Comparison of ENCODE assay signal across 8 mouse cellular contexts in genomic region chr11:120721124-120722066, GRCm38 (mm10). TPM values are rescaled to one million over a fixed set of nuclear protein-coding genes. Genes with fewer than 3 reads are reported as not detected.
DNase-seq lines count a peak whose midpoint lies in the region; ATAC-seq and TF ChIP-seq lines count a peak whose summit lies in the region.

Gene Rac3, plus strand, starts transcription at chr11:120721470.

- H3K9me3 ChIP-seq in limb, embryonic 15.5 days, result no peaks in the 10 kb centered on the region
- no peaks in the 10 kb centered on the region for H3K9me3 ChIP-seq in midbrain, embryonic 14.5 days (ENCODE audit: control insufficient read depth, low read length)

- peak within 1 kb of the TSS; percentile 46 for H3K4me3 ChIP-seq in spleen, adult 2 months (ENCODE audit: extremely low read depth, insufficient read depth, insufficient read length)
- peak within 1 kb of the TSS; percentile 53 for H3K4me3 ChIP-seq in kidney, adult 2 months (ENCODE audit: insufficient read depth, low read depth, low read length)
- H3K4me3 ChIP-seq in limb, embryonic 15.5 days, result peak within 1 kb of the TSS; percentile 56
- peak within 1 kb of the TSS; percentile 75 for H3K4me3 ChIP-seq in midbrain, embryonic 14.5 days (replicated peaks; ENCODE audit: low read depth, low read length)

- peaks cover 13% of the 10 kb centered on the region for H3K27me3 ChIP-seq in spleen, adult 2 months (ENCODE audit: control insufficient read depth, insufficient read depth, low read length)
- no peaks in the 10 kb centered on the region for H3K27me3 ChIP-seq in kidney, adult 2 months (replicated peaks; ENCODE audit: control insufficient read depth, insufficient read depth, low read length)
- H3K27me3 ChIP-seq in limb, embryonic 15.5 days, result no peaks in the 10 kb centered on the region
- H3K27me3 ChIP-seq in midbrain, embryonic 14.5 days (ENCODE audit: control insufficient read depth, insufficient read depth, low read length), result no peaks in the 10 kb centered on the region

- peak; percentile 29; the same call in 1 of the 2 replicates for ATAC-seq in granulocyte monocyte progenitor cell, adult 5-6 weeks (replicated peaks; ENCODE audit: poor library complexity, severe bottlenecking)
- peak; percentile 72 for ATAC-seq in limb, embryonic 15.5 days (ENCODE audit: insufficient number of reproducible peaks, low FRiP score, low TSS enrichment, low read depth)
- ATAC-seq in midbrain, embryonic 14.5 days (ENCODE audit: low FRiP score, low TSS enrichment), result peak; percentile 86

- no peak for TF ChIP-seq CTCF in spleen, adult 2 months (IDR thresholded peaks at IDR 0.05; ENCODE audit: extremely low read depth, insufficient read depth, insufficient read length, insufficient replicate concordance)
- TF ChIP-seq CTCF in kidney, adult 2 months (conservative IDR thresholded peaks at IDR 0.05; ENCODE audit: insufficient read depth, insufficient read length, low read depth, low read length), result no peak

- WGBS in spleen, adult 2 months, result 2% methylated on average over 88 of the region's 90 CpGs
- 1% methylated on average over 88 of the region's 90 CpGs for WGBS in kidney, adult 2 months
- WGBS in limb, embryonic 15.5 days, result under 1% methylated on average over 88 of the region's 90 CpGs
- WGBS in midbrain, embryonic 14.5 days, result 1% methylated on average over 87 of the region's 90 CpGs

- DNase-seq in spleen, adult 2 months (ENCODE audit: low read depth in 1 of 2, low spot score in 2 of 2), result peak in 1 of 2 experiments; percentile 39
- no peak for DNase-seq in spleen, adult 12 weeks (ENCODE audit: low spot score)
- DNase-seq in cerebellum, postnatal 14 days, result peak; percentile 88 to 91
- DNase-seq in kidney, adult 2 months, result peak; percentile 63
- DNase-seq in midbrain, embryonic 14.5 days, result peak; percentile 94
- DNase-seq in testis, postnatal 10 days (ENCODE audit: low spot score), result peak; percentile 85

- no peak for TF ChIP-seq POLR2A in spleen, adult 2 months (IDR thresholded peaks at IDR 0.05; ENCODE audit: low read depth, low read length)
- TF ChIP-seq POLR2A in kidney, adult 2 months (IDR thresholded peaks at IDR 0.05; ENCODE audit: low read depth, low read length), result no peak

- peak within 1 kb of the TSS; percentile 99 for H3K4me2 ChIP-seq in limb, embryonic 15.5 days
- H3K4me2 ChIP-seq in midbrain, embryonic 14.5 days (ENCODE audit: low read length), result peak within 1 kb of the TSS; percentile 91

- H3K27ac ChIP-seq in spleen, adult 2 months (ENCODE audit: insufficient read depth, low read length), result no peak within 1 kb of the TSS
- no peak within 1 kb of the TSS for H3K27ac ChIP-seq in kidney, adult 2 months (ENCODE audit: insufficient read depth, low read depth, low read length)
- H3K27ac ChIP-seq in limb, embryonic 15.5 days, result peak within 1 kb of the TSS; percentile 54
- H3K27ac ChIP-seq in midbrain, embryonic 14.5 days (replicated peaks; ENCODE audit: low read depth, low read length), result peak within 1 kb of the TSS; percentile 74

- H3K36me3 ChIP-seq in spleen, adult 2 months (ENCODE audit: control insufficient read depth, insufficient read depth, low read length), result peaks cover 3% of the 10 kb centered on the region; the same call in 1 of the 2 replicates
- peaks cover 2% of the 10 kb centered on the region; the same call in 1 of the 2 replicates for H3K36me3 ChIP-seq in kidney, adult 2 months (ENCODE audit: control insufficient read depth, insufficient read depth, low read length)
- H3K36me3 ChIP-seq in limb, embryonic 15.5 days, result peaks cover 42% of the 10 kb centered on the region
- H3K36me3 ChIP-seq in midbrain, embryonic 14.5 days (ENCODE audit: control insufficient read depth, insufficient read depth, low read length), result peaks cover 29% of the 10 kb centered on the region

- peak within 1 kb of the TSS; percentile 69 for H3K9ac ChIP-seq in limb, embryonic 15.5 days
- peak within 1 kb of the TSS; percentile 86 for H3K9ac ChIP-seq in midbrain, embryonic 14.5 days (replicated peaks; ENCODE audit: low read length)

- peaks cover 13% of the 10 kb centered on the region for H3K4me1 ChIP-seq in spleen, adult 2 months (ENCODE audit: control insufficient read depth, insufficient read depth, insufficient read length)
- H3K4me1 ChIP-seq in kidney, adult 2 months (ENCODE audit: control insufficient read depth, insufficient read depth, low read length), result peaks cover 11% of the 10 kb centered on the region; the same call in 1 of the 2 replicates
- H3K4me1 ChIP-seq in limb, embryonic 15.5 days, result peaks cover 28% of the 10 kb centered on the region
- H3K4me1 ChIP-seq in midbrain, embryonic 14.5 days (ENCODE audit: control insufficient read depth, insufficient read depth, low read length), result peaks cover 14% of the 10 kb centered on the region

RNA-seq across cellular contexts. Expression of gene Rac3, which starts in this region (rescaled TPM):
- 3.0 and 4.9 TPM in 2 replicates for polyA plus RNA-seq in spleen, adult 2 months (2012; rRNA removed)
- 2.1 and 5.1 TPM in 2 replicates for total RNA-seq in granulocyte monocyte progenitor cell, adult 5-6 weeks (2014; fragmentation: Nextera tagmentation)
- 1.1 TPM in 2 replicates for total RNA-seq in granulocyte monocyte progenitor cell, adult 5-6 weeks (2017)
- 14.5 and 17.0 TPM in 2 replicates for polyA plus RNA-seq in kidney, adult 2 months (2012; rRNA removed)
- polyA plus RNA-seq in limb, embryonic 15.5 days (2015; fragmentation: Nextera tagmentation; extraction: Ambion mirVana), result 44.4 and 56.4 TPM in 2 replicates
- polyA plus RNA-seq in midbrain, embryonic 14.5 days (2014; fragmentation: Nextera tagmentation; extraction: Ambion mirVana), result 113 and 646 TPM in 2 replicates

Comparison
In these comparisons a context has a peak if more than half of its experiments do, and no peak if none do; other contexts are left out.
1. H3K27ac ChIP-seq: peak in limb, embryonic 15.5 days (single experiment) and midbrain, embryonic 14.5 days (single experiment); none in spleen, adult 2 months (single experiment) and kidney, adult 2 months (single experiment).
2. ATAC-seq: peak in every context shown above with its lines; median percentile 86 in midbrain, embryonic 14.5 days; 72 in limb, embryonic 15.5 days; 29 in granulocyte monocyte progenitor cell, adult 5-6 weeks.
3. Peak in every context shown above with its lines, with median percentiles within 50 percentile points of each other: H3K4me3 ChIP-seq.